Comparison of ENCODE assay signal across 22 mouse cellular contexts in genomic region chr11:114223061-114223460, GRCm38 (mm10).
DNase-seq lines count a peak whose midpoint lies in the region; ATAC-seq and TF ChIP-seq lines count a peak whose summit lies in the region.
"Had no signal": no experiment of that assay in that cellular context is flagged by ENCODE, and none has a peak within 500 bp of the region (broad histone marks: within the 10 kb centered on the region; RNA-seq: fewer than 3 reads in every experiment).

No protein-coding gene starts in this region.

- no peak overlapping the region for H3K4me2 ChIP-seq in hindbrain, postnatal 0 days (ENCODE audit: low read depth, low read length)
- no peak overlapping the region for H3K4me2 ChIP-seq in midbrain, embryonic 11.5 days
- H3K4me2 ChIP-seq in midbrain, embryonic 14.5 days (ENCODE audit: low read length): no peak overlapping the region
- H3K4me2 ChIP-seq: embryonic facial prominence, embryonic 12.5 days; forebrain, embryonic 15.5 days; heart, embryonic 13.5 days; hindbrain, embryonic 12.5 days had no signal

- WGBS in hindbrain, postnatal 0 days: 81% methylated on average over 3 of the region's 3 CpGs
- 84% methylated on average over 3 of the region's 3 CpGs for WGBS in hindbrain, embryonic 10.5 days
- 81% methylated on average over 3 of the region's 3 CpGs for WGBS in midbrain, embryonic 11.5 days
- WGBS in midbrain, embryonic 14.5 days: 91% methylated on average over 3 of the region's 3 CpGs

- no peak for ATAC-seq in hindbrain, postnatal 0 days
- no peak for ATAC-seq in midbrain, embryonic 11.5 days (ENCODE audit: low FRiP score)
- no peak for ATAC-seq in midbrain, embryonic 14.5 days (ENCODE audit: low FRiP score, low TSS enrichment)
- ATAC-seq: activated CD4-positive, CD25-positive, alpha-beta regulatory T cell, adult 4 months; CD4-positive, CD25-positive, alpha-beta regulatory T cell, adult 4 months; forebrain, embryonic 15.5 days; hindbrain, embryonic 16.5 days had no signal

- H3K4me1 ChIP-seq in hindbrain, postnatal 0 days (ENCODE audit: insufficient read depth, low read length): peaks cover 5% of the 10 kb centered on the region
- H3K4me1 ChIP-seq in hindbrain, embryonic 10.5 days (replicated peaks): 0 out of 2 replicates have a peak, but pooled peaks cover 7% of the 10 kb centered on the region
- H3K4me1 ChIP-seq in midbrain, embryonic 11.5 days (ENCODE audit: control insufficient read depth, insufficient read depth, low read length): no peaks in the 10 kb centered on the region
- H3K4me1 ChIP-seq in midbrain, embryonic 14.5 days (ENCODE audit: control insufficient read depth, insufficient read depth, low read length): peaks cover 13% of the 10 kb centered on the region

- no peaks in the 10 kb centered on the region for H3K36me3 ChIP-seq in hindbrain, postnatal 0 days (ENCODE audit: insufficient read depth, low read length)
- no peaks in the 10 kb centered on the region for H3K36me3 ChIP-seq in hindbrain, embryonic 10.5 days
- H3K36me3 ChIP-seq in midbrain, embryonic 11.5 days (ENCODE audit: control insufficient read depth, insufficient read depth, low read length): no peaks in the 10 kb centered on the region
- no peaks in the 10 kb centered on the region for H3K36me3 ChIP-seq in midbrain, embryonic 14.5 days (ENCODE audit: control insufficient read depth, insufficient read depth, low read length)
- H3K36me3 ChIP-seq: embryonic facial prominence, embryonic 12.5 days; forebrain, embryonic 15.5 days; heart, embryonic 13.5 days; hindbrain, embryonic 12.5 days had no signal

- no peak overlapping the region for H3K4me3 ChIP-seq in hindbrain, postnatal 0 days (ENCODE audit: low read length)
- no peak overlapping the region for H3K4me3 ChIP-seq in hindbrain, embryonic 10.5 days
- no peak overlapping the region for H3K4me3 ChIP-seq in midbrain, embryonic 11.5 days (ENCODE audit: low read depth, low read length)
- no peak overlapping the region for H3K4me3 ChIP-seq in midbrain, embryonic 14.5 days (replicated peaks; ENCODE audit: low read depth, low read length)
- H3K4me3 ChIP-seq: embryonic facial prominence, embryonic 12.5 days; forebrain, embryonic 15.5 days; heart, embryonic 13.5 days; hindbrain, embryonic 12.5 days had no signal

- TF ChIP-seq CTCF in hindbrain, postnatal 0 days (IDR thresholded peaks at IDR 0.05; ENCODE audit: low read depth): 0 out of 2 replicates have a peak, but pooled peaks have one; percentile 11

- H3K27me3 ChIP-seq in hindbrain, postnatal 0 days (ENCODE audit: insufficient read depth, low read length): no peaks in the 10 kb centered on the region
- peaks cover 15% of the 10 kb centered on the region for H3K27me3 ChIP-seq in hindbrain, embryonic 10.5 days (ENCODE audit: insufficient read depth, poor library complexity, severe bottlenecking)
- no peaks in the 10 kb centered on the region for H3K27me3 ChIP-seq in midbrain, embryonic 11.5 days (ENCODE audit: control insufficient read depth, insufficient read depth, low read length)
- H3K27me3 ChIP-seq in midbrain, embryonic 14.5 days (ENCODE audit: control insufficient read depth, insufficient read depth, low read length): no peaks in the 10 kb centered on the region
- H3K27me3 ChIP-seq: forebrain, embryonic 15.5 days had no signal

- DNase-seq in hindbrain, postnatal 0 days (ENCODE audit: low spot score): no peak
- no peak for DNase-seq in hindbrain, embryonic 10.5 days (ENCODE audit: low spot score)
- peak; percentile 57 for DNase-seq in midbrain, embryonic 11.5 days (ENCODE audit: low spot score, missing footprints)
- no peak for DNase-seq in midbrain, embryonic 14.5 days
- DNase-seq in thymus, postnatal 4 days: peak; percentile 69
- no peak for DNase-seq in thymus, postnatal 14 days
- DNase-seq in cerebellum, postnatal 10 days: no peak
- DNase-seq in cerebellum, adult 11 months: no peak
- DNase-seq: adrenal gland, postnatal 14 days; B cell, adult 2 months; cerebellum, adult 8-10 months; cerebellum, postnatal 25 days; gastrocnemius, postnatal 36 days; heart, adult 11 months; heart, postnatal 36 days had no signal

- no peak overlapping the region for H3K27ac ChIP-seq in hindbrain, postnatal 0 days
- no peak overlapping the region for H3K27ac ChIP-seq in hindbrain, embryonic 10.5 days
- no peak overlapping the region for H3K27ac ChIP-seq in midbrain, embryonic 11.5 days (ENCODE audit: low read depth, low read length)
- no peak overlapping the region for H3K27ac ChIP-seq in midbrain, embryonic 14.5 days (replicated peaks; ENCODE audit: low read depth, low read length)
- H3K27ac ChIP-seq: embryonic facial prominence, embryonic 12.5 days; forebrain, embryonic 15.5 days; heart, embryonic 13.5 days; hindbrain, embryonic 12.5 days had no signal

- H3K9me3 ChIP-seq in hindbrain, postnatal 0 days (ENCODE audit: low read length): no peaks in the 10 kb centered on the region
- H3K9me3 ChIP-seq in hindbrain, embryonic 10.5 days: 0 out of 2 replicates have a peak, but pooled peaks cover 8% of the 10 kb centered on the region
- no peaks in the 10 kb centered on the region for H3K9me3 ChIP-seq in midbrain, embryonic 11.5 days (ENCODE audit: control insufficient read depth, low read length)
- no peaks in the 10 kb centered on the region for H3K9me3 ChIP-seq in midbrain, embryonic 14.5 days (ENCODE audit: control insufficient read depth, low read length)
- H3K9me3 ChIP-seq: embryonic facial prominence, embryonic 12.5 days; forebrain, embryonic 15.5 days; heart, embryonic 13.5 days had no signal

- no peak overlapping the region for H3K9ac ChIP-seq in hindbrain, postnatal 0 days (replicated peaks; ENCODE audit: low read length)
- no peak overlapping the region for H3K9ac ChIP-seq in midbrain, embryonic 11.5 days (ENCODE audit: low read length)
- no peak overlapping the region for H3K9ac ChIP-seq in midbrain, embryonic 14.5 days (replicated peaks; ENCODE audit: low read length)
- H3K9ac ChIP-seq: embryonic facial prominence, embryonic 12.5 days; forebrain, embryonic 15.5 days; heart, embryonic 13.5 days; hindbrain, embryonic 12.5 days had no signal

Comparison
In these comparisons a context has a peak if more than half of its experiments do, and no peak if none do; other contexts are left out.
1. DNase-seq: peak in midbrain, embryonic 11.5 days (single experiment) and thymus, postnatal 4 days (single experiment); none in hindbrain, postnatal 0 days (single experiment), hindbrain, embryonic 10.5 days (single experiment), midbrain, embryonic 14.5 days (single experiment), thymus, postnatal 14 days (single experiment), cerebellum, postnatal 10 days (0 of 2) and cerebellum, adult 11 months (single experiment).